Mouse (Mus musculus) embryonic facial prominence, embryonic 15.5 days (tissue): Measurements from ENCODE around the gene Eps15l1. TPM values are rescaled to one million over a fixed set of nuclear protein-coding genes. Genes with fewer than 3 reads are reported as not detected.
A peak's percentile ranks its signal among the peaks of the same experiment; 100 is the strongest.

Source experiments
- ATAC-seq: fragments of 200-750 bp; cut with Nextera tagmentation; 2 replicates; pipeline ENCODE4 v1.8.0; 2017; ENCODE audit warnings: low read depth, moderate TSS enrichment; ENCODE audit not compliant: insufficient number of reproducible peaks, low FRiP score, low TSS enrichment
- H3K27ac ChIP-seq: fragments of 300-500 bp; sonication (generic); replicated peaks from 2 replicates; pipeline ENCODE4 v1.5.1; 2015; ENCODE audit warnings: mild to moderate bottlenecking, inconsistent platforms
- H3K27me3 ChIP-seq: fragments of 300-500 bp; sonication (generic); 2 replicates; pipeline ENCODE4 v1.6.1; 2015; ENCODE audit warnings: inconsistent platforms
- H3K36me3 ChIP-seq: fragments of 300-500 bp; sonication (generic); 2 replicates; pipeline ENCODE4 v1.6.1; 2015; ENCODE audit warnings: mild to moderate bottlenecking, inconsistent platforms
- H3K4me1 ChIP-seq: fragments of 300-500 bp; sonication (generic); 2 replicates; pipeline ENCODE4 v1.6.1; 2015; ENCODE audit warnings: inconsistent platforms
- H3K4me2 ChIP-seq: fragments of 300-500 bp; sonication (generic); replicated peaks from 2 replicates; pipeline ENCODE4 v1.6.1; 2015; ENCODE audit warnings: mild to moderate bottlenecking, inconsistent platforms
- H3K4me3 ChIP-seq: fragments of 300-500 bp; sonication (generic); replicated peaks from 2 replicates; pipeline ENCODE4 v1.5.1; 2015; ENCODE audit warnings: mild to moderate bottlenecking, inconsistent platforms
- H3K9ac ChIP-seq: fragments of 300-500 bp; sonication (generic); 2 replicates; pipeline ENCODE4 v1.6.1; 2015; ENCODE audit warnings: inconsistent platforms
- H3K9me3 ChIP-seq: fragments of 300-500 bp; sonication (generic); replicated peaks from 2 replicates; pipeline ENCODE4 v1.6.1; 2016; ENCODE audit warnings: inconsistent platforms
- WGBS: fragments of 180-500 bp; shearing (Covaris S2); methylation state at CpG from one replicate; pipeline ENCODE4 v1.1.7; 2015; 5-methylcytosine and 5-hydroxymethylcytosine counted together
- polyA plus RNA-seq: library from polyadenylated mRNA; unstranded; fragments of >200 nt; fragmentation: Nextera tagmentation; extraction: Ambion mirVana; gene quantifications from 2 replicates; pipeline ENCODE4 v1.2.1, GENCODE M21; 2015

Gene Eps15l1
- polyA plus RNA-seq, 1 experiment from 2014 or later: 56.6 TPM

- peak; percentile 55; the same call in 1 of the 2 replicates for ATAC-seq
- 17% methylated on average over 3 of the region's 3 CpGs for WGBS
- no peaks in the 10 kb centered on the region for H3K27me3 ChIP-seq
Observed at GRCm38 (mm10) chr8:72409443-72409842, 11.8 kb downstream of the Eps15l1 start.

GRCm38 (mm10) chr8:72407878-72408277 lies 13.4 kb downstream of the Eps15l1 start:
- no peak overlapping the region for H3K9ac ChIP-seq
- H3K4me3 ChIP-seq: no peak overlapping the region
- H3K36me3 ChIP-seq: no peaks in the 10 kb centered on the region
- H3K4me2 ChIP-seq: no peak overlapping the region
- peak overlapping the region; percentile 44; the same call in 1 of the 2 replicates for H3K27ac ChIP-seq
- no peak for ATAC-seq
- peaks cover 22% of the 10 kb centered on the region for H3K4me1 ChIP-seq
- no peaks in the 10 kb centered on the region for H3K27me3 ChIP-seq
- no peaks in the 10 kb centered on the region for H3K9me3 ChIP-seq
- WGBS: 57% methylated on average over 1 of the region's 1 CpGs

More at GRCm38 (mm10) chr8:72409443-72409842, 11.8 kb downstream of the Eps15l1 start:
- Histone ChIP-seq H3K9me3 (no peaks in the 10 kb centered on the region), H3K4me1 (peaks cover 29% of the 10 kb centered on the region), H3K27ac (peak overlapping the region; percentile 45; the same call in 1 of the 2 replicates), H3K36me3 (no peaks in the 10 kb centered on the region), H3K4me3 (no peak overlapping the region), H3K4me2 (no peak overlapping the region), H3K9ac (no peak overlapping the region)

- Histone ChIP-seq H3K9ac (no peak overlapping the region), H3K27ac (no peak overlapping the region), H3K4me3 (no peak overlapping the region), H3K4me2 (no peak overlapping the region), H3K27me3 (no peaks in the 10 kb centered on the region), H3K36me3 (peaks cover 17% of the 10 kb centered on the region), H3K4me1 (peaks cover 4% of the 10 kb centered on the region; the same call in 1 of the 2 replicates), H3K9me3 (no peaks in the 10 kb centered on the region)
- ATAC-seq: no peak
- 88% methylated on average over 3 of the region's 3 CpGs for WGBS
Observed at GRCm38 (mm10) chr8:72402981-72403380, 18.3 kb downstream of the Eps15l1 start.

- Histone ChIP-seq H3K9me3 (no peaks in the 10 kb centered on the region), H3K27me3 (no peaks in the 10 kb centered on the region), H3K4me1 (peaks cover 4% of the 10 kb centered on the region; the same call in 1 of the 2 replicates), H3K9ac (no peak overlapping the region), H3K36me3 (peaks cover 31% of the 10 kb centered on the region), H3K4me2 (no peak overlapping the region), H3K27ac (no peak overlapping the region), H3K4me3 (no peak overlapping the region)
- no peak for ATAC-seq
- WGBS: 76% methylated on average over 1 of the region's 1 CpGs
Observed at GRCm38 (mm10) chr8:72401381-72401780, 19.9 kb downstream of the Eps15l1 start.

GRCm38 (mm10) chr8:72385737-72386136 lies 35.5 kb downstream of the Eps15l1 start:
- no peak overlapping the region for H3K4me3 ChIP-seq
- no peak overlapping the region for H3K4me2 ChIP-seq
- WGBS: 91% methylated on average over 2 of the region's 2 CpGs
- no peak overlapping the region for H3K27ac ChIP-seq
- no peak overlapping the region for H3K9ac ChIP-seq
- no peaks in the 10 kb centered on the region for H3K9me3 ChIP-seq
- H3K36me3 ChIP-seq: peaks cover 95% of the 10 kb centered on the region
- no peaks in the 10 kb centered on the region for H3K27me3 ChIP-seq
- no peaks in the 10 kb centered on the region for H3K4me1 ChIP-seq
- ATAC-seq: no peak

GRCm38 (mm10) chr8:72382395-72382794 lies 38.9 kb downstream of the Eps15l1 start:
- Histone ChIP-seq H3K4me2 (no peak overlapping the region), H3K27me3 (no peaks in the 10 kb centered on the region), H3K9ac (no peak overlapping the region), H3K27ac (no peak overlapping the region), H3K9me3 (no peaks in the 10 kb centered on the region), H3K4me1 (no peaks in the 10 kb centered on the region), H3K4me3 (no peak overlapping the region), H3K36me3 (peaks cover 98% of the 10 kb centered on the region)
- ATAC-seq: no peak
- WGBS: 56% methylated on average over 5 of the region's 5 CpGs

GRCm38 (mm10) chr8:72380656-72381055 lies 40.6 kb downstream of the Eps15l1 start:
- H3K9me3 ChIP-seq: no peaks in the 10 kb centered on the region
- no peak overlapping the region for H3K9ac ChIP-seq
- no peaks in the 10 kb centered on the region for H3K27me3 ChIP-seq
- H3K27ac ChIP-seq: no peak overlapping the region
- no peak for ATAC-seq
- WGBS: 82% methylated on average over 8 of the region's 8 CpGs
- H3K4me3 ChIP-seq: no peak overlapping the region
- no peak overlapping the region for H3K4me2 ChIP-seq
- H3K4me1 ChIP-seq: no peaks in the 10 kb centered on the region
- peaks cover 97% of the 10 kb centered on the region for H3K36me3 ChIP-seq

GRCm38 (mm10) chr8:72376900-72377299 lies 44.4 kb downstream of the Eps15l1 start:
- Histone ChIP-seq H3K9me3 (no peaks in the 10 kb centered on the region), H3K27ac (no peak overlapping the region), H3K4me3 (no peak overlapping the region), H3K9ac (no peak overlapping the region), H3K4me1 (no peaks in the 10 kb centered on the region), H3K27me3 (no peaks in the 10 kb centered on the region), H3K4me2 (no peak overlapping the region), H3K36me3 (peaks cover 95% of the 10 kb centered on the region)
- ATAC-seq: no peak
- 90% methylated on average over 2 of the region's 2 CpGs for WGBS

- no peaks in the 10 kb centered on the region for H3K9me3 ChIP-seq
- H3K27ac ChIP-seq: no peak overlapping the region
- 92% methylated on average over 5 of the region's 5 CpGs for WGBS
Observed at GRCm38 (mm10) chr8:72376309-72376708, 45.0 kb downstream of the Eps15l1 start.

GRCm38 (mm10) chr8:72375161-72375560 lies 46.1 kb downstream of the Eps15l1 start:
- Histone ChIP-seq H3K9ac (no peak overlapping the region), H3K4me3 (no peak overlapping the region), H3K4me2 (no peak overlapping the region), H3K27me3 (no peaks in the 10 kb centered on the region), H3K9me3 (no peaks in the 10 kb centered on the region), H3K36me3 (peaks cover 95% of the 10 kb centered on the region), H3K27ac (no peak overlapping the region), H3K4me1 (no peaks in the 10 kb centered on the region)
- no peak for ATAC-seq
- 76% methylated on average over 5 of the region's 5 CpGs for WGBS

More at GRCm38 (mm10) chr8:72376309-72376708, 45.0 kb downstream of the Eps15l1 start:
- Histone ChIP-seq H3K4me1 (no peaks in the 10 kb centered on the region), H3K36me3 (peaks cover 95% of the 10 kb centered on the region), H3K9ac (no peak overlapping the region), H3K4me3 (no peak overlapping the region), H3K27me3 (no peaks in the 10 kb centered on the region), H3K4me2 (no peak overlapping the region)
- ATAC-seq: no peak

- H3K9me3 ChIP-seq: no peaks in the 10 kb centered on the region
- H3K9ac ChIP-seq: no peak overlapping the region
- H3K36me3 ChIP-seq: peaks cover 96% of the 10 kb centered on the region
- no peaks in the 10 kb centered on the region for H3K4me1 ChIP-seq
- H3K4me3 ChIP-seq: no peak overlapping the region
- 84% methylated on average over 4 of the region's 4 CpGs for WGBS
- no peak for ATAC-seq
- H3K27me3 ChIP-seq: no peaks in the 10 kb centered on the region
- no peak overlapping the region for H3K4me2 ChIP-seq
- no peak overlapping the region for H3K27ac ChIP-seq
Observed at GRCm38 (mm10) chr8:72372311-72372710, 48.9 kb downstream of the Eps15l1 start.

GRCm38 (mm10) chr8:72371356-72371755 lies 49.9 kb downstream of the Eps15l1 start:
- Histone ChIP-seq H3K36me3 (peaks cover 96% of the 10 kb centered on the region), H3K27me3 (no peaks in the 10 kb centered on the region), H3K4me1 (no peaks in the 10 kb centered on the region), H3K9me3 (no peaks in the 10 kb centered on the region), H3K9ac (no peak overlapping the region), H3K4me2 (no peak overlapping the region), H3K4me3 (no peak overlapping the region), H3K27ac (no peak overlapping the region)
- 95% methylated on average over 3 of the region's 3 CpGs for WGBS
- no peak for ATAC-seq
